Mouse (Mus musculus) gastrocnemius, adult 18-20 months (tissue): Measurements from ENCODE around the gene Olfr1377. TPM values are rescaled to one million over a fixed set of nuclear protein-coding genes. Genes with fewer than 3 reads are reported as not detected.

Source experiments
- total RNA-seq, 2 experiments: library from RNA; stranded (reverse); gene quantifications; 2 replicates each; pipeline ENCODE4 v1.2.3; 2021

The Olfr1377 gene
- total RNA-seq, 2 experiments from 2014 or later, result not detected

Other genes starting within 250 kb of the Olfr1377 start
- gene Zfp354c, start 154.2 kb upstream of the Olfr1377 start, total RNA-seq, result 1 to 10 TPM; 3.6 to 4.6 TPM
- gene Zfp879, start 140.4 kb upstream of the Olfr1377 start, total RNA-seq, result 1 to 10 TPM; 2.0 to 2.4 TPM
- not detected for gene Grm6, start 131.3 kb upstream of the Olfr1377 start, total RNA-seq
- 1 to 10 TPM; 2.1 to 2.2 TPM for gene Zfp454, start 94.3 kb upstream of the Olfr1377 start, total RNA-seq
- 1 to 10 TPM; 5.0 to 5.2 TPM for gene Zfp2, start 65.8 kb upstream of the Olfr1377 start, total RNA-seq
- gene Zfp354b, start 50.3 kb upstream of the Olfr1377 start, total RNA-seq, result 1 to 10 TPM; 1.9 to 2.4 TPM
- gene 4933414I15Rik, start 38.2 kb upstream of the Olfr1377 start, total RNA-seq, result not detected
- not detected for gene Prop1, start 28.2 kb upstream of the Olfr1377 start, total RNA-seq
- not detected for gene Olfr1378, start 15.4 kb upstream of the Olfr1377 start, total RNA-seq
- gene Olfr51, start 21.6 kb downstream of the Olfr1377 start, total RNA-seq, result not detected
- gene Olfr54, start 32.3 kb downstream of the Olfr1377 start, total RNA-seq, result not detected
- not detected for gene Olfr1375, start 66.1 kb downstream of the Olfr1377 start, total RNA-seq
- gene Zfp354a, start 77.3 kb downstream of the Olfr1377 start, total RNA-seq, result 1 to 10 TPM; 2.8 to 3.2 TPM
- not detected for gene Gm12569, start 238.5 kb downstream of the Olfr1377 start, total RNA-seq